ENCODE assay signal across 8 mouse cellular contexts in the genomic region with DNA sequence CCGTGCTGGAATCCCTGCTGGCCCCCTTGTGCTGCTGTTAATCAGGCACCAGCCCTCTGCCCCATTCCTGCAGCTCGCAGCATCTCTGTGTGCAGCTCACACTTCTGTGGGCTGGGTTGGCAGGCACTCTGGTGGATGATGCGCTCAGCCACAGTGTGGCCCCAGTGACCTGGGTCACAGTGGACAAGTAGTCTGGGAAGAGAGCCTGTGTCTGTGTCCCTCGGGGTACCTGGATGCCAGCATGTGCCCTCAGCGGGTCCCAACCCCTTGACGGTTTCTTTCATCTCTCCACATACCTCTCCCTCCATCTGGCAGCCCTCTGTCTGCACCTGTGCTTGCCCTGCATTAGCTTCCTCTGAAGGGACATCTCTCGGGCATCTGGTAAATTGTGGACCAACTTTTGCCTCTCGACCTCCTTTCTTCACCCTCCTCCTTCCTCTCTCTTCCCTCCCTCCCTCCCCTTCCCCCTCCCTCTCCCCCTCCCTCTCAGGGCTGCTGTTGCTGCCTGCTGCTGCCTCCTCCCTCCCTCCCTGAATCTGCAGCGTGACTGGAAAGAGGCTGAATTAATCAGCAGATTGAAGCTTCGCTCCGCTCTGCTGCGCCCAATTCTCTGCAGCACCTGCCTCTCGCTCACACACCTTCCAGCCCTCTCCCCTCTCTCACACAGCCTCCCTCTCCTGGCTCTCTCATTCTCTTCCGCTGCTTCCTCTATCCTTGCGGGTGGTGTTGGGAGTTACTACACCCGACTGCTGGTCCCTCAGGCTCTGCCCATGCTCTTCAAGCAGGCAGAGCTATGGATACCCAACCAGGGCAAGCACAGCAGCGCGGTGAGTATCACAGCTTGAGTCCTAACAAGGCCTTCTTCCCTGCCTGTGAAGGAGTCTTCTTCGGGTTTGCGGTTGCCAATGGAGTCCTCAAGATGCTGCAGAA. TPM values are rescaled to one million over a fixed set of nuclear protein-coding genes. Genes with fewer than 3 reads are reported as not detected.
A peak's percentile ranks its signal among the peaks of the same experiment; 100 is the strongest.
DNase-seq lines count a peak whose midpoint lies in the region; ATAC-seq and TF ChIP-seq lines count a peak whose summit lies in the region.

No protein-coding gene starts in this region.

- ATAC-seq in heart, embryonic 11.5 days (replicated peaks; ENCODE audit: insufficient number of reproducible peaks, low FRiP score, low TSS enrichment) = no peak
- ATAC-seq in embryonic facial prominence, embryonic 11.5 days (replicated peaks; ENCODE audit: insufficient number of reproducible peaks, low FRiP score, low TSS enrichment, low read depth) = no peak
- peak; percentile 75 for ATAC-seq in hindbrain, postnatal 0 days
- ATAC-seq in neural tube, embryonic 12.5 days (ENCODE audit: low FRiP score, low read depth) = peak; percentile 67

- H3K27ac ChIP-seq in heart, embryonic 11.5 days (ENCODE audit: low read depth, low read length) = peak overlapping the region; percentile 91
- no peak overlapping the region for H3K27ac ChIP-seq in embryonic facial prominence, embryonic 11.5 days (replicated peaks; ENCODE audit: low read depth, low read length)
- peak overlapping the region; percentile 82 for H3K27ac ChIP-seq in hindbrain, postnatal 0 days
- H3K27ac ChIP-seq in neural tube, embryonic 12.5 days = peak overlapping the region; percentile 54

- DNase-seq in heart, postnatal 4 days = no peak
- DNase-seq in embryonic facial prominence, embryonic 11.5 days (ENCODE audit: low spot score) = peak; percentile 50
- peak; percentile 81 for DNase-seq in hindbrain, postnatal 0 days (ENCODE audit: low spot score)
- DNase-seq in left cerebral cortex, postnatal 36 days (ENCODE audit: low spot score in 2 of 2) = peak; percentile 64
- no peak for DNase-seq in natural killer cell, adult 2 months (ENCODE audit: low spot score in 2 of 2)
- no peak for DNase-seq in spleen, postnatal 14 days (ENCODE audit: low spot score in 2 of 2)

- no peak for TF ChIP-seq CTCF in hindbrain, postnatal 0 days (IDR thresholded peaks at IDR 0.05; ENCODE audit: low read depth)

- intact Hi-C loops in left cerebral cortex, postnatal 36 days (cut with DNase I) = no loop called here

- WGBS in heart, embryonic 11.5 days (ENCODE audit: insufficient replicate concordance) = 19% methylated on average over 20 of the region's 20 CpGs
- WGBS in embryonic facial prominence, embryonic 11.5 days = 13% methylated on average over 20 of the region's 20 CpGs
- 6% methylated on average over 20 of the region's 20 CpGs for WGBS in hindbrain, postnatal 0 days
- 12% methylated on average over 20 of the region's 20 CpGs for WGBS in neural tube, embryonic 12.5 days

- H3K4me1 ChIP-seq in heart, embryonic 11.5 days (ENCODE audit: control insufficient read depth, insufficient read depth, low read length) = peaks cover 49% of the 10 kb centered on the region
- peaks cover 8% of the 10 kb centered on the region for H3K4me1 ChIP-seq in embryonic facial prominence, embryonic 11.5 days (ENCODE audit: control insufficient read depth, insufficient read depth, low read length)
- H3K4me1 ChIP-seq in hindbrain, postnatal 0 days (ENCODE audit: insufficient read depth, low read length) = peaks cover 29% of the 10 kb centered on the region
- H3K4me1 ChIP-seq in neural tube, embryonic 12.5 days = peaks cover 63% of the 10 kb centered on the region

- no peak overlapping the region for H3K4me3 ChIP-seq in heart, embryonic 11.5 days (ENCODE audit: low read depth, low read length)
- H3K4me3 ChIP-seq in embryonic facial prominence, embryonic 11.5 days (ENCODE audit: low read depth, low read length) = no peak overlapping the region
- H3K4me3 ChIP-seq in hindbrain, postnatal 0 days (ENCODE audit: low read length) = peak overlapping the region; percentile 18
- peak overlapping the region; percentile 11 for H3K4me3 ChIP-seq in neural tube, embryonic 12.5 days

- H3K36me3 ChIP-seq in heart, embryonic 11.5 days (ENCODE audit: control insufficient read depth, insufficient read depth, low read length) = no peaks in the 10 kb centered on the region
- no peaks in the 10 kb centered on the region; the same call in 1 of the 2 replicates for H3K36me3 ChIP-seq in embryonic facial prominence, embryonic 11.5 days (replicated peaks; ENCODE audit: control insufficient read depth, insufficient read depth, low read depth, low read length)
- H3K36me3 ChIP-seq in hindbrain, postnatal 0 days (ENCODE audit: insufficient read depth, low read length) = no peaks in the 10 kb centered on the region
- H3K36me3 ChIP-seq in neural tube, embryonic 12.5 days = peaks cover 10% of the 10 kb centered on the region

- peak overlapping the region; percentile 56 for H3K4me2 ChIP-seq in heart, embryonic 11.5 days
- no peak overlapping the region for H3K4me2 ChIP-seq in embryonic facial prominence, embryonic 11.5 days (ENCODE audit: low read depth, low read length)
- H3K4me2 ChIP-seq in hindbrain, postnatal 0 days (ENCODE audit: low read depth, low read length) = peak overlapping the region; percentile 48
- H3K4me2 ChIP-seq in neural tube, embryonic 12.5 days (replicated peaks) = peak overlapping the region; percentile 53

- peak overlapping the region; percentile 64 for H3K9ac ChIP-seq in heart, embryonic 11.5 days (ENCODE audit: low read depth, low read length)
- 0 out of 2 replicates have a peak overlapping the region, but pooled peaks have one; percentile 4 for H3K9ac ChIP-seq in embryonic facial prominence, embryonic 11.5 days (replicated peaks; ENCODE audit: low read length)
- peak overlapping the region; percentile 36; the same call in 1 of the 2 replicates for H3K9ac ChIP-seq in hindbrain, postnatal 0 days (replicated peaks; ENCODE audit: low read length)
- peak overlapping the region; percentile 42 for H3K9ac ChIP-seq in neural tube, embryonic 12.5 days

- H3K9me3 ChIP-seq in heart, embryonic 11.5 days (replicated peaks; ENCODE audit: control insufficient read depth, low read length) = no peaks in the 10 kb centered on the region
- H3K9me3 ChIP-seq in embryonic facial prominence, embryonic 11.5 days (replicated peaks; ENCODE audit: control insufficient read depth, low read length) = no peaks in the 10 kb centered on the region
- no peaks in the 10 kb centered on the region for H3K9me3 ChIP-seq in hindbrain, postnatal 0 days (ENCODE audit: low read length)
- no peaks in the 10 kb centered on the region for H3K9me3 ChIP-seq in neural tube, embryonic 12.5 days

- H3K27me3 ChIP-seq in heart, embryonic 11.5 days (ENCODE audit: control insufficient read depth, insufficient read depth, low read length) = no peaks in the 10 kb centered on the region
- H3K27me3 ChIP-seq in embryonic facial prominence, embryonic 11.5 days (ENCODE audit: control insufficient read depth, insufficient read depth, low read length) = no peaks in the 10 kb centered on the region
- H3K27me3 ChIP-seq in hindbrain, postnatal 0 days (ENCODE audit: insufficient read depth, low read length) = no peaks in the 10 kb centered on the region
- H3K27me3 ChIP-seq in neural tube, embryonic 12.5 days (replicated peaks) = no peaks in the 10 kb centered on the region

RNA-seq across cellular contexts. Expression of a gene that starts 15.2 kb away (rescaled TPM):
- 22.9 and 25.1 TPM in 2 replicates for polyA plus RNA-seq in heart, embryonic 11.5 days (2014; fragmentation: Nextera tagmentation; extraction: Ambion mirVana)
- total RNA-seq in heart, postnatal 4 days (2021) = 100 to 1,000 TPM; 103 to 108 TPM
- 10.3 and 14.6 TPM in 2 replicates for polyA plus RNA-seq in embryonic facial prominence, embryonic 11.5 days (2014; fragmentation: Nextera tagmentation; extraction: Ambion mirVana)
- total RNA-seq in hindbrain, postnatal 0 days (2014; rRNA removed) = 42.4 and 42.6 TPM in 2 replicates
- 12.5 and 16.1 TPM in 2 replicates for polyA plus RNA-seq in hindbrain, postnatal 0 days (2015; fragmentation: Nextera tagmentation; extraction: Ambion mirVana)
- total RNA-seq in left cerebral cortex, postnatal 36 days (2021) = 10 to 100 TPM; 54.9 to 69.9 TPM
- polyA plus RNA-seq in neural tube, embryonic 12.5 days (2016; fragmentation: Nextera tagmentation; extraction: Ambion mirVana) = 32.6 and 34.7 TPM in 2 replicates

RNA-seq across cellular contexts. Expression of a gene that starts 33.0 kb away (rescaled TPM):
- polyA plus RNA-seq in heart, embryonic 11.5 days (2014; fragmentation: Nextera tagmentation; extraction: Ambion mirVana) = 17.4 and 18.1 TPM in 2 replicates
- total RNA-seq in heart, postnatal 4 days (2021) = 10 to 100 TPM; 51.7 to 58.8 TPM
- 11.9 TPM in 2 replicates for polyA plus RNA-seq in embryonic facial prominence, embryonic 11.5 days (2014; fragmentation: Nextera tagmentation; extraction: Ambion mirVana)
- 24.4 and 39.2 TPM in 2 replicates for total RNA-seq in hindbrain, postnatal 0 days (2014; rRNA removed)
- 7.7 and 8.0 TPM in 2 replicates for polyA plus RNA-seq in hindbrain, postnatal 0 days (2015; fragmentation: Nextera tagmentation; extraction: Ambion mirVana)
- 10 to 100 TPM; 19.1 to 19.9 TPM for total RNA-seq in left cerebral cortex, postnatal 36 days (2021)
- 14.4 and 16.7 TPM in 2 replicates for polyA plus RNA-seq in neural tube, embryonic 12.5 days (2016; fragmentation: Nextera tagmentation; extraction: Ambion mirVana)

RNA-seq across cellular contexts. Expression of a gene that starts 34.1 kb away (rescaled TPM):
- 20.8 TPM in 2 replicates for polyA plus RNA-seq in heart, embryonic 11.5 days (2014; fragmentation: Nextera tagmentation; extraction: Ambion mirVana)
- total RNA-seq in heart, postnatal 4 days (2021) = 10 to 100 TPM; 13.0 to 14.2 TPM
- polyA plus RNA-seq in embryonic facial prominence, embryonic 11.5 days (2014; fragmentation: Nextera tagmentation; extraction: Ambion mirVana) = 19.8 and 22.2 TPM in 2 replicates
- total RNA-seq in hindbrain, postnatal 0 days (2014; rRNA removed) = 22.5 and 34.6 TPM in 2 replicates
- polyA plus RNA-seq in hindbrain, postnatal 0 days (2015; fragmentation: Nextera tagmentation; extraction: Ambion mirVana) = 18.0 and 18.8 TPM in 2 replicates
- total RNA-seq in left cerebral cortex, postnatal 36 days (2021) = 10 to 100 TPM; 10.6 to 16.0 TPM
- 26.4 and 30.7 TPM in 2 replicates for polyA plus RNA-seq in neural tube, embryonic 12.5 days (2016; fragmentation: Nextera tagmentation; extraction: Ambion mirVana)

RNA-seq across cellular contexts. Expression of a gene that starts 43.4 kb away (rescaled TPM):
- 21.5 and 22.4 TPM in 2 replicates for polyA plus RNA-seq in heart, embryonic 11.5 days (2014; fragmentation: Nextera tagmentation; extraction: Ambion mirVana)
- 10 to 100 TPM; 20.0 to 21.2 TPM for total RNA-seq in heart, postnatal 4 days (2021)
- polyA plus RNA-seq in embryonic facial prominence, embryonic 11.5 days (2014; fragmentation: Nextera tagmentation; extraction: Ambion mirVana) = 4.9 and 7.5 TPM in 2 replicates
- 1.6 and 2.1 TPM in 2 replicates for total RNA-seq in hindbrain, postnatal 0 days (2014; rRNA removed)
- polyA plus RNA-seq in hindbrain, postnatal 0 days (2015; fragmentation: Nextera tagmentation; extraction: Ambion mirVana) = 1.5 and 1.8 TPM in 2 replicates
- 1 to 10 TPM; 2.6 to 3.9 TPM for total RNA-seq in left cerebral cortex, postnatal 36 days (2021)
- 3.9 and 5.7 TPM in 2 replicates for polyA plus RNA-seq in neural tube, embryonic 12.5 days (2016; fragmentation: Nextera tagmentation; extraction: Ambion mirVana)

Comparison
In these comparisons a context has a peak if more than half of its experiments do, and no peak if none do; other contexts are left out.
1. ATAC-seq: peak in hindbrain, postnatal 0 days (single experiment) and neural tube, embryonic 12.5 days (single experiment); none in heart, embryonic 11.5 days (single experiment) and embryonic facial prominence, embryonic 11.5 days (single experiment).
2. H3K4me3 ChIP-seq: peak in hindbrain, postnatal 0 days (single experiment) and neural tube, embryonic 12.5 days (single experiment); none in heart, embryonic 11.5 days (single experiment) and embryonic facial prominence, embryonic 11.5 days (single experiment).
3. H3K9ac ChIP-seq: peak in every context shown above with its lines; median percentile 64 in heart, embryonic 11.5 days; 42 in neural tube, embryonic 12.5 days; 36 in hindbrain, postnatal 0 days; 4 in embryonic facial prominence, embryonic 11.5 days.
4. DNase-seq: peak in embryonic facial prominence, embryonic 11.5 days (single experiment), hindbrain, postnatal 0 days (single experiment) and left cerebral cortex, postnatal 36 days (2 of 2); none in heart, postnatal 4 days (single experiment), natural killer cell, adult 2 months (0 of 2) and spleen, postnatal 14 days (0 of 2).